Mouse (Mus musculus) layer of hippocampus, adult 8-10 months (tissue): ENCODE results near the gene Btf3. TPM values are rescaled to one million over a fixed set of nuclear protein-coding genes. Genes with fewer than 3 reads are reported as not detected.

Experiments
- DNase-seq, 2 experiments: peaks; one replicate each; pipeline ENCODE4 v3.0.0; 2022; ENCODE audit warnings: low spot score in 2 of 2
- total RNA-seq, 4 experiments: library from RNA; stranded (reverse); gene quantifications; 2 replicates each; pipeline ENCODE4 v1.2.4; 2022

Gene Btf3
- total RNA-seq, 4 experiments from 2014 or later = 157 to 207 (median 184) TPM

DNA sequence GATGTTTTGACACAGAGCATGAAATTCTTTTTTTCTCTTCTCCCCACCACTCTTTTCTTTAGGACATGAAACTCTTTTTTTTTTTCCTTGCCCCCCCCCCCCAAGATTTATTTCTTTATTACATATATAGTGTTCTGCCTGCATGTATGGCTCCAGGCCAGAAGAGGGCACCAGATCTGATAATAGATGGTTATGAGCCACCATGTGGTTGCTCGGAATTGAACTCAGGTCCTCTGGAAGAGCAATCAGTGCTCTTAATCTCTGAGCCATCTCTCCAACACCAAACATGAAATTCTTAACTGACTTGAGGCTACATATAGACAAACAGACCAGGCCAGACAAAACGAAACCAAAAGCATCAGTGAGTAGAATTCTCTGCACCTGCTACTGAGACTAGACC is 39.3 kb downstream of the Btf3 start:
- DNase-seq = no peak

- no peak for DNase-seq
These were observed 40.6 kb downstream of the Btf3 start for GRCm38 (mm10) chr13:98276253-98276652.

DNA sequence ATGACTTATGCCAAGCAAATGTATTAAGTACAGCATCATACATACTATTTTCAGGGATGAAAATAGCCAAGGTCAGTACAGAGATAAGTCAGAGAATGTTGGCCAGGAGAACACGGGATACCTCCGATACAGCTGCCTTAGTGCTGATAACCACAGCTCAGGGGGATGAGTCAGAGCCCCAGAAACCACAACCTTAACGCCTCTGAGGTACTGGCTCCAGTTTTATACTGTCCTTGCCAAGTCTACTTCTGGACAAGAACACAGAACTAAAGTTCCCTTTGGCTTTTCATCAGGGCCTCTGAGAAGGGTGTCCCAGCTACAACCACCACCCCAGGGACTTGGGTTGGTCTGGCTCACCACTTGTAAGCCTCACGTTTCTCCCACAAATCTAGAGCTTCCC is 41.2 kb downstream of the Btf3 start:
- no peak for DNase-seq

DNA sequence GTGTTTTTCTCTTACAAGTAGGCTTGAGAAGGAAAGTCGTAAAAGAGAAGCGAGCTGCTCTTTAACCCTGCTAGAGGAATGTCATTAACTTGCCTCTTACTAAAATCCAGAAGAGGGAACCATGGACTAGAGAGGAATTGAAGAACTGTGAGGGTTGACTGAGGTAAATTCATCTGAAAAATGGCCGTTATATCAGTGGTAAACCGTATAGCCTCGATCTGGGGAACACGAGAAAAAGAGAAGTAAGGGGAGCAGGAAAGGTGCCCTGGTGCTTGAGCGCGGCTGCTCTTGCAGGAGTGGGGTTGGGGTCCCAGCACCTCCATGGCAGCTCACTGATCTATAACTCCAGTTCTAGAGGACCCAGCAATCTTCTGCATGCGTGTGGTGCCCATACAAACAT is 42.8 kb downstream of the Btf3 start:
- DNase-seq = no peak

DNA sequence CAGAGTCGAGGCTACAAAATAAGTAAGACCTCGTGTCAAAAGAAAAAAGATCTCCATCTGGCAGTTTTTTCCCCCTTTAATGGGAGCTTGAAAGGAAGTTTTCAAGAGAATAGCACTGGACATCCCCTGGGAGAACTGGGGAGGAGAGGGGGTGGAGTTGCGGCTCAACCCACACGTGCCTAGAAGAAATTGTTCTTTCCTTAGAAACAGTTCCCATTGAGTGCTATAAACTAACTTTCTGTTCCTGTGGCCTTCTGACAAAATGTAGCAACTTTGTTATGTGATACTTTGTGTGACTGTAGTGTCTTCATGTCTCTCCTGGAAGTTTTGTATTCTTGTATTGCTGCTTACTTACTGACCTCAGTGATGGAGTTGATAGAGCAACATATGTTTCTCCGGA is 52.7 kb downstream of the Btf3 start:
- no peak for DNase-seq

- no peak for DNase-seq
These were observed 53.3 kb downstream of the Btf3 start for GRCm38 (mm10) chr13:98263458-98263987.

DNA sequence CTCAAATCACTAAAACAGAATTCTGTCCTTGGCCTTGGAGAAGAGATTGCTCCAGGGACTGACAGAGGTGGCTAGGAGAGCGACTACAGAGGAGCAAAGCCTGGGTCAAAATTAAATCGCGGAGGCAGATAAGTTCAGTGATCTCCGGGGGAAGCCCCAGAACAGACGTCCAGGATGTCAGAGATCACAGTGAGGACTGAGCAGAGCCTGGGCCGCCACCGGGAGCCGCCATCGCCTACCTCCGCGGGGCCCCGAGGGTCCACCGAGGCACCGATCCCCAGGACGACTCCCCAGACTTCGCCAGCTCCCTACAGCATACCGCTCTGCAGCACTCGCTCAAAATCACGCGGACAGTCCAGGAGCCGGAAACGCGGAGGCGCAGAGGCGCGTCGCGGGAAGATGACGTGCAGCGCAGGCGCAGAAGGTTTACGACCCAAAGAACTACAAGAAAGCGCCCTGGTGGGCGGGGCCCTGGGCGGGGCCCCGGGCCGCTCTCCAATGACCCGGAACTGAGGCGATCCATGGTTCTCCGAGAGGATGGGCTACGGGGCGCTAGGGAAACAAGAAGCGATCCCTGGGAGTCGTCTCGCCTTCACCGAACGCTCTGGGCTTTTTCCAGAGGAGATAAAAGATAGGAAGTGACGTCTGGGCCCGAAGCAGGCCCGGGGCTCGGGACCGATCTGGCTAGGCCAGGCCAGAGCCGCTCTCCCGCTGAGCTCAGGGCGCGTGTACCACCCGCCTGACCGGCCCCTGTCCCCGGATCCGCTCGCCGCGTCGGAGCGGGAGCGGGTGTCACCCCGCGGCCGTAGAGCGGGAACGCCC is 54.0 kb downstream of the Btf3 start, which contains the start of the genes Utp15 and Ankra2:
Gene Utp15, minus strand, starts transcription at position 406 of the 822 bp plus-strand sequence.
Gene Ankra2, plus strand, starts transcription at position 439 of the 822 bp plus-strand sequence.
- peak; percentile 96 to 99 for DNase-seq

Other genes starting within 250 kb of the Btf3 start
- gene Arhgef28, start 110.6 kb downstream of the Btf3 start, total RNA-seq = 10 to 100 TPM; 76.5 to 97.9 (median 94.2) TPM
- gene Utp15, start 54.0 kb downstream of the Btf3 start, total RNA-seq = 10 to 100 TPM; 22.2 to 25.0 (median 24.2) TPM
- gene Ankra2, start 53.9 kb downstream of the Btf3 start, total RNA-seq = 10 to 100 TPM; 42.8 to 50.4 (median 49.4) TPM
- not detected for gene Gm21976, start 37.1 kb downstream of the Btf3 start, total RNA-seq
- 1 to 10 TPM in 3 of 4 experiments, under 1 TPM in 1; 0.74 to 1.3 (median 1.2) TPM for gene Foxd1, start 37.2 kb upstream of the Btf3 start, total RNA-seq
- gene Gm10320, start 175.0 kb upstream of the Btf3 start, total RNA-seq = not detected